Mouse (Mus musculus) hindbrain, embryonic 10.5 days (tissue): ENCODE results near the gene Rbm3. TPM values are rescaled to one million over a fixed set of nuclear protein-coding genes. Genes with fewer than 3 reads are reported as not detected.
"Not testable (repeated sequence)": the region's sequence is repeated elsewhere in the genome, so short reads cannot be mapped to it uniquely, and the experiment has no call there.

Source experiments
- DNase-seq: peaks from one replicate; pipeline ENCODE4 v3.0.0-alpha.2; 2017; ENCODE audit warnings: low spot score
- H3K27ac ChIP-seq: fragments of 300-500 bp; sonication (generic); 2 replicates; pipeline ENCODE4 v1.5.1; 2016; ENCODE audit warnings: mild to moderate bottlenecking, moderate library complexity
- H3K27me3 ChIP-seq: fragments of 300-500 bp; sonication (generic); 2 replicates; pipeline ENCODE4 v1.6.1; 2016; ENCODE audit warnings: mild to moderate bottlenecking; ENCODE audit not compliant: poor library complexity, insufficient read depth, severe bottlenecking
- H3K36me3 ChIP-seq: fragments of 300-500 bp; sonication (generic); 2 replicates; pipeline ENCODE4 v1.6.1; 2016; ENCODE audit warnings: mild to moderate bottlenecking, moderate library complexity
- H3K4me1 ChIP-seq: fragments of 300-500 bp; sonication (generic); replicated peaks from 2 replicates; pipeline ENCODE4 v1.6.1; 2016; ENCODE audit warnings: mild to moderate bottlenecking
- H3K4me3 ChIP-seq: fragments of 300-500 bp; sonication (generic); 2 replicates; pipeline ENCODE4 v1.5.1; 2016; ENCODE audit warnings: mild to moderate bottlenecking, moderate library complexity
- H3K9me3 ChIP-seq: fragments of 300-500 bp; sonication (generic); 2 replicates; pipeline ENCODE4 v1.6.1; 2016; ENCODE audit warnings: mild to moderate bottlenecking, moderate library complexity
- WGBS: fragments of 180-500 bp; shearing (Covaris S2); methylation state at CpG from one replicate; pipeline ENCODE4 v1.1.7; 2016; 5-methylcytosine and 5-hydroxymethylcytosine counted together
- polyA plus RNA-seq: library from polyadenylated mRNA; unstranded; fragments of >200 nt; fragmentation: Nextera tagmentation; extraction: Ambion mirVana; gene quantifications from 2 replicates; pipeline ENCODE4 v1.2.1, GENCODE M21; 2016

The Rbm3 gene
- polyA plus RNA-seq, 1 experiment from 2014 or later: 425 TPM

- no peaks in the 10 kb centered on the region for H3K27me3 ChIP-seq
- H3K4me1 ChIP-seq: no peaks in the 10 kb centered on the region
- 79% methylated on average over 4 of the region's 4 CpGs for WGBS
- H3K9me3 ChIP-seq: no peaks in the 10 kb centered on the region
- no peak for DNase-seq
- no peak overlapping the region for H3K27ac ChIP-seq
- peaks cover 6% of the 10 kb centered on the region for H3K36me3 ChIP-seq
- H3K4me3 ChIP-seq: no peak overlapping the region
Observed at GRCm38 (mm10) chrX:8115275-8115674, 30.4 kb downstream of the Rbm3 start.

GRCm38 (mm10) chrX:8105019-8105418 lies 40.7 kb downstream of the Rbm3 start:
- H3K27me3 ChIP-seq: no peaks in the 10 kb centered on the region
- no peaks in the 10 kb centered on the region for H3K36me3 ChIP-seq
- no peak for DNase-seq
- H3K4me1 ChIP-seq: peaks cover 8% of the 10 kb centered on the region
- 90% methylated on average over 3 of the region's 3 CpGs for WGBS
- H3K4me3 ChIP-seq: no peak overlapping the region
- no peak overlapping the region for H3K27ac ChIP-seq
- no peaks in the 10 kb centered on the region for H3K9me3 ChIP-seq

GRCm38 (mm10) chrX:8102213-8102668 lies 43.4 kb downstream of the Rbm3 start:
- no peaks in the 10 kb centered on the region for H3K9me3 ChIP-seq
- H3K4me1 ChIP-seq: peaks cover 8% of the 10 kb centered on the region
- 75% methylated on average over 7 of the region's 7 CpGs for WGBS
- DNase-seq: no peak
- no peaks in the 10 kb centered on the region for H3K36me3 ChIP-seq
- H3K27ac ChIP-seq: no peak overlapping the region
- H3K4me3 ChIP-seq: no peak overlapping the region
- H3K27me3 ChIP-seq: no peaks in the 10 kb centered on the region

GRCm38 (mm10) chrX:8101017-8101416 lies 44.7 kb downstream of the Rbm3 start:
- 18% methylated on average over 3 of the region's 3 CpGs for WGBS
- Histone ChIP-seq H3K9me3 (no peaks in the 10 kb centered on the region; the same call in 1 of the 2 replicates), H3K4me3 (no peak overlapping the region), H3K27me3 (no peaks in the 10 kb centered on the region), H3K4me1 (peaks cover 8% of the 10 kb centered on the region), H3K36me3 (no peaks in the 10 kb centered on the region), H3K27ac (peak overlapping the region; percentile 54)
- DNase-seq: peak; percentile 73

GRCm38 (mm10) chrX:8099435-8099834 lies 46.2 kb downstream of the Rbm3 start:
- H3K36me3 ChIP-seq: no peaks in the 10 kb centered on the region
- no peak for DNase-seq
- H3K4me1 ChIP-seq: peaks cover 8% of the 10 kb centered on the region
- H3K27ac ChIP-seq: no peak overlapping the region
- no peaks in the 10 kb centered on the region for H3K27me3 ChIP-seq
- no peak overlapping the region for H3K4me3 ChIP-seq
- WGBS: 71% methylated on average over 4 of the region's 4 CpGs
- no peaks in the 10 kb centered on the region; the same call in 1 of the 2 replicates for H3K9me3 ChIP-seq

- WGBS: 20% methylated on average over 19 of the region's 19 CpGs
- Histone ChIP-seq H3K36me3 (no peaks in the 10 kb centered on the region), H3K27me3 (no peaks in the 10 kb centered on the region), H3K4me1 (peaks cover 8% of the 10 kb centered on the region), H3K9me3 (no peaks in the 10 kb centered on the region; the same call in 1 of the 2 replicates), H3K4me3 (peak overlapping the region; percentile 46), H3K27ac (peak overlapping the region; percentile 83)
- peak; percentile 93 for DNase-seq
Observed at GRCm38 (mm10) chrX:8096787-8097242, 48.9 kb downstream of the Rbm3 start.

GRCm38 (mm10) chrX:8096068-8096786 lies 49.5 kb downstream of the Rbm3 start:
- peak overlapping the region; percentile 83 for H3K27ac ChIP-seq
- 26% methylated on average over 35 of the region's 48 CpGs for WGBS
- not testable (repeated sequence) for H3K4me1 ChIP-seq, H3K36me3 ChIP-seq, DNase-seq, H3K27me3 ChIP-seq, H3K9me3 ChIP-seq
- H3K4me3 ChIP-seq: peak overlapping the region; percentile 46

- DNase-seq: no peak
- Histone ChIP-seq H3K4me3 (peak overlapping the region; percentile 39; the same call in 1 of the 2 replicates), H3K4me1 (peaks cover 4% of the 10 kb centered on the region), H3K27ac (no peak overlapping the region), H3K9me3 (no peaks in the 10 kb centered on the region; the same call in 1 of the 2 replicates), H3K36me3 (no peaks in the 10 kb centered on the region), H3K27me3 (no peaks in the 10 kb centered on the region)
- 83% methylated on average over 10 of the region's 10 CpGs for WGBS
Observed at GRCm38 (mm10) chrX:8095546-8095945, 50.1 kb downstream of the Rbm3 start.

GRCm38 (mm10) chrX:8090954-8091347 lies 54.7 kb downstream of the Rbm3 start:
- H3K4me3 ChIP-seq, DNase-seq, H3K27me3 ChIP-seq, H3K4me1 ChIP-seq, H3K36me3 ChIP-seq, H3K27ac ChIP-seq, H3K9me3 ChIP-seq: not testable (repeated sequence)
- WGBS: 81% methylated on average over 5 of the region's 5 CpGs

GRCm38 (mm10) chrX:8090346-8090953 lies 55.2 kb downstream of the Rbm3 start, which contains the start of gene Was:
Gene Was, minus strand, starts transcription at chrX:8090498.
- H3K4me3 ChIP-seq: no peak within 1 kb of the TSS
- H3K36me3 ChIP-seq: no peaks in the 10 kb centered on the region
- H3K9me3 ChIP-seq: peaks cover 10% of the 10 kb centered on the region; the same call in 1 of the 2 replicates
- no peaks in the 10 kb centered on the region for H3K27me3 ChIP-seq
- no peaks in the 10 kb centered on the region for H3K4me1 ChIP-seq
- no peak for DNase-seq
- 86% methylated on average over 14 of the region's 14 CpGs for WGBS
- no peak within 1 kb of the TSS for H3K27ac ChIP-seq

GRCm38 (mm10) chrX:8089746-8090145 lies 55.9 kb downstream of the Rbm3 start:
- Histone ChIP-seq H3K36me3 (no peaks in the 10 kb centered on the region), H3K4me3 (no peak overlapping the region), H3K9me3 (peaks cover 10% of the 10 kb centered on the region; the same call in 1 of the 2 replicates), H3K27me3 (no peaks in the 10 kb centered on the region), H3K27ac (no peak overlapping the region), H3K4me1 (no peaks in the 10 kb centered on the region)
- WGBS: 93% methylated on average over 3 of the region's 3 CpGs
- no peak for DNase-seq
